Mouse (Mus musculus) gastrocnemius, adult 8-10 months (tissue): ENCODE measurements around the gene Pdrg1. TPM values are rescaled to one million over a fixed set of nuclear protein-coding genes. Genes with fewer than 3 reads are reported as not detected.

Experiments
- DNase-seq, 2 experiments: peaks; one replicate each; pipeline ENCODE4 v3.0.0; 2022; ENCODE audit warnings: low spot score in 2 of 2
- total RNA-seq, 4 experiments: library from RNA; stranded (reverse); gene quantifications; 2 replicates each; pipeline ENCODE4 v1.2.4; 2022

The Pdrg1 gene
- total RNA-seq, 4 experiments from 2014 or later: 71.5 to 83.6 (median 81.3) TPM

- peak; percentile 51 to 58 for DNase-seq
These were observed 53.0 kb downstream of the Pdrg1 start, which contains the start of gene Ttll9 for GRCm38 (mm10) chr2:152962091-152962793. Ttll9 (plus strand) TSS chr2:152962485.

Other genes with a start within 250 kb of the Pdrg1 start
- 10 to 100 TPM in 3 of 4 experiments, 1 to 10 TPM in 1; 9.1 to 17.5 (median 15.4) TPM for gene Bcl2l1, start 183.7 kb downstream of the Pdrg1 start, total RNA-seq
- 1 to 10 TPM; 1.1 to 4.8 (median 3.1) TPM for gene Tpx2, start 167.5 kb downstream of the Pdrg1 start, total RNA-seq
- gene Mylk2, start 104.1 kb downstream of the Pdrg1 start, total RNA-seq: 100 to 1,000 TPM; 731 to 847 (median 747) TPM
- gene Foxs1, start 82.2 kb downstream of the Pdrg1 start, total RNA-seq: under 1 TPM; 0.24 to 0.94 (median 0.51) TPM
- gene Dusp15, start 63.7 kb downstream of the Pdrg1 start, total RNA-seq: under 1 TPM in 3 of 4 experiments, not detected in 1; 0.16 to 0.62 (median 0.39) TPM
- not detected for gene Ttll9, start 52.9 kb downstream of the Pdrg1 start, total RNA-seq
- not detected for gene Xkr7, start 16.4 kb upstream of the Pdrg1 start, total RNA-seq
- gene Ccm2l, start 50.5 kb upstream of the Pdrg1 start, total RNA-seq: 1 to 10 TPM; 2.6 to 3.3 (median 2.8) TPM
- gene Hck, start 93.0 kb upstream of the Pdrg1 start, total RNA-seq: under 1 TPM; 0.13 to 0.27 (median 0.21) TPM
- gene Tm9sf4, start 145.9 kb upstream of the Pdrg1 start, total RNA-seq: 10 to 100 TPM; 25.5 to 30.3 (median 28.4) TPM
- gene Tspyl3, start 210.0 kb upstream of the Pdrg1 start, total RNA-seq: under 1 TPM; 0.22 to 0.48 (median 0.37) TPM
- 1 to 10 TPM; 2.3 to 3.4 (median 3.0) TPM for gene Plagl2, start 226.0 kb upstream of the Pdrg1 start, total RNA-seq
- 10 to 100 TPM in 3 of 4 experiments, 1 to 10 TPM in 1; 9.2 to 12.3 (median 10.9) TPM for gene Pofut1, start 226.1 kb upstream of the Pdrg1 start, total RNA-seq